Mouse (Mus musculus): ENCODE data around the gene Hist1h4h. TPM values are rescaled to one million over a fixed set of nuclear protein-coding genes. Genes with fewer than 3 reads are reported as not detected.

Hist1h4h gene
- polyA plus RNA-seq, 1 experiment from 2014 or later: 6.9 TPM

DNA sequence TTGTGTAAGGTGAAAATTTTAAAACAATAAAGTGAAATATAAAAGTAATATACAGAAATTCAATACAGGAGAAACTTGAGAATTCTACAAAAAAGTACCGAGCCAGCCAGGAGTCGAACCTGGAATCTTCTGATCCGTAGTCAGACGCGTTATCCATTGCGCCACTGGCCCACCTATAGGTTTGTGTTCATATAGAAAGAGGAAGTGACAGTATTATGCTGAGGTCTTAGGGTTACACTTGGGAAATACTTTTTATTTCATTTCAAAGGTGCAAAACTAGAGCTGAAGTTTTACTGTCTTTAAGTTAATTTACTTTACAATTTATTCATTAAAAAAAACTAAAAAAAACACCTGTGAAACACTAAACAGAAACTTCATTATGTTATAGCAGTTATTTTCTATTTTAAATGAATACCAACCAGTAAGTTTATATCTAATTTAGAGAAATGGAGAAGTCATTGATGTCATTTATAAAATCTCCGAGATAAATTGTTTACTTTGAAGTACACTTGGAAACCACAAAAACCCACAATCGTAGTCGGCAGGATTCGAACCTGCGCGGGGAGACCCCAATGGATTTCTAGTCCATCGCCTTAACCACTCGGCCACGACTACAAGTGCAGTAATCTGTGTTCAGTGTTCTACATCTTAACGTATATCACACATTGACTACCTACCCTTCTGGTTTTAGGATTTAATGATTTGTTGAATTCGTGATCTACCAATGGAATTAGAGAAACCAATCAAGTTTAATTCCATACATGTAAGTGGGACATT, 30.2 kb upstream of the Hist1h4h start:
- ATAC-seq (ENCODE audit: borderline replicate concordance, extremely low read depth, low FRiP score, low TSS enrichment): no peak
- H3K4me2 ChIP-seq: peak overlapping the region; percentile 38
- H3K36me3 ChIP-seq: no peaks in the 10 kb centered on the region
- H3K4me1 ChIP-seq: peaks cover 42% of the 10 kb centered on the region
- no peak overlapping the region for H3K9ac ChIP-seq
- H3K4me3 ChIP-seq: no peak overlapping the region
- WGBS: 4% methylated on average over 17 of the region's 17 CpGs
- H3K9me3 ChIP-seq: no peaks in the 10 kb centered on the region
- H3K27me3 ChIP-seq: no peaks in the 10 kb centered on the region
- H3K27ac ChIP-seq: no peak overlapping the region

DNA sequence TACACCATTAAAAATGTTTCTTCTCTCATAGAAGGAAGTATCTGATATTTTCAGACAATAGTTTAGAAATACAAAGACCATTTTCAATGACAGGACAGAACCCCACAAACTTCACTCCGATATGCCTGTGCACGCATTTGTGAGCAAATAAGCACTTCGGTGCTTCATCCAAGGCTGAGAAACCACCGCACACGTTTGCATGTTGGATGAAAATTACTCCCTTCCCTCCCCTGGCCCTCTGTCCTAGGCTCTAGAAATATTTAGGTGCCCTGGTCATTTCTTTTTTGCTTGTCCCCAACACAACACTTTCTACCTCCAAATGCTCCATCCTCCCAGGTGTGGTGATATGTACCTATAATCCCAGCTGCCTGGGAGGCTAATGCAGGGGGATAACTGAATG, 29.3 kb upstream of the Hist1h4h start:
- no peak overlapping the region for H3K27ac ChIP-seq
- ATAC-seq (ENCODE audit: borderline replicate concordance, extremely low read depth, low FRiP score, low TSS enrichment): no peak
- peak overlapping the region; percentile 38 for H3K4me2 ChIP-seq
- H3K9me3 ChIP-seq: no peaks in the 10 kb centered on the region
- 0 out of 2 replicates have a peak overlapping the region, but pooled peaks have one; percentile 5 for H3K4me3 ChIP-seq
- no peak overlapping the region for H3K9ac ChIP-seq
- H3K27me3 ChIP-seq: no peaks in the 10 kb centered on the region
- H3K36me3 ChIP-seq: no peaks in the 10 kb centered on the region
- 26% methylated on average over 5 of the region's 5 CpGs for WGBS
- peaks cover 48% of the 10 kb centered on the region for H3K4me1 ChIP-seq

DNA sequence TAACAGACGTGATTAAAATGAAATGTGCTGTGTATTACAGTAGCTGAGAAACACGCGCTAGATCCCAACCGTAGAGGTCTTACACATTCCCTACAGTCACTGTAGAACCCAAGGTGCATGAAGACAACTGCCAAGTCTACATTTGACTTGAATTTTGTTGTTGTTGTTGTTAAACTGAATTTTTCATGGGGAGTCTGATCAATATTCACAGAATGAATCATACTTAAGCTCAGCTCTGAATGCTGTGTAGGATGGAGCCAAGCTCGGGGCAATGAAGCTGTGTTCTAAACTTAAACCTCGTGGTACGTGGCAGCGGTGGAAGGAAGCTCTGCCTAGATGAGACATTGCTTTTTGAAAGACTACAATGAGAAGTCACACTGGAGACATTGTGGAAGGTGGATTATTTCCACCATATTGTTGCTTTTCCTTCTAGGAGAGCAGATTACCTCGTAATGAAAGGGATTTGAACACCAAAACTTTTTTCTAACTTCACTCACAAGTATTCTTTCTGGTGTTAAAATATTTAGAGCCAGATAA, 28.8 kb upstream of the Hist1h4h start:
- H3K27me3 ChIP-seq: no peaks in the 10 kb centered on the region
- peak overlapping the region; percentile 38 for H3K4me2 ChIP-seq
- H3K36me3 ChIP-seq: no peaks in the 10 kb centered on the region
- 34% methylated on average over 9 of the region's 9 CpGs for WGBS
- H3K9me3 ChIP-seq: no peaks in the 10 kb centered on the region
- H3K9ac ChIP-seq: no peak overlapping the region
- no peak overlapping the region for H3K27ac ChIP-seq
- H3K4me3 ChIP-seq: 0 out of 2 replicates have a peak overlapping the region, but pooled peaks have one; percentile 5
- ATAC-seq (ENCODE audit: borderline replicate concordance, extremely low read depth, low FRiP score, low TSS enrichment): no peak
- peaks cover 44% of the 10 kb centered on the region for H3K4me1 ChIP-seq

DNA sequence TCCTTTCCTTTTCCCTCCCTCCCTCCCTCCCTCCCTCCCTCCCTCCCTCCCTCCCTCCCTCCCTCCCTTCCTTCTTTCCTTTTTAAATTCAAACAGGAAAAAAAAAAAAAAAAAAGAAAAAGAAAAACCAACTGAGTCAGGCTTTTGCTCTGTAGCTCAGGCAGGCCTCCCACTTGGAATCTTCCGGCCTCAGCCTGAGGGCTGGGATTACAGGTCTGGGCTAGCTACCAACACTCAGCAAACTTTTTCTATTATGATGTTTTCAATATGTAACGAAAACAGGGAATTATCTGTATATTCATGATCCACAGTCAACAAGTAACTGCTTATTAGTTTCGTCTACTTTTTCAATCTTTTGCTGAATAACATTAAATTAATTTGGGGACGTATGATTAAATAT, 27.9 kb upstream of the Hist1h4h start:
- no peaks in the 10 kb centered on the region for H3K27me3 ChIP-seq

DNA sequence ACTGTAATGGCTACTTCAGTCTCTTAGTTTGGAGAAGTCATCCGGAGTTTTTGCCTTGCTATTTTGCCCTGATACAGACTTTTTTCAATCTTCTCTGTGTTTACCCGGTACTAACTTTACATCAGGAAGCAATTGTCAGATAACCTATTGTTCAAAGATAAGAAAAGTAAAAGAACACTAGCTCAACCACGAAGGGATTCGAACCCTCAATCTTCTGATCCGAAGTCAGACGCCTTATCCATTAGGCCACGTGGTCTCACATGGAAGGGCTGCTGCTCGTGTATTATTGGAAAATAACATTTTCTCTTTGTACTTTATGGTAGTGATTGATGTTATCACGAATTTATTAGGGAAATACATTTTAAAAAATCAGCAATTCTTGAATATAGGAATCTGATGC, 27.1 kb upstream of the Hist1h4h start:
- Histone ChIP-seq H3K9me3 (no peaks in the 10 kb centered on the region), H3K27ac (no peak overlapping the region), H3K4me1 (peaks cover 28% of the 10 kb centered on the region), H3K4me3 (no peak overlapping the region), H3K36me3 (no peaks in the 10 kb centered on the region), H3K9ac (no peak overlapping the region), H3K27me3 (no peaks in the 10 kb centered on the region), H3K4me2 (no peak overlapping the region)
- WGBS: 6% methylated on average over 9 of the region's 9 CpGs
- ATAC-seq (ENCODE audit: borderline replicate concordance, extremely low read depth, low FRiP score, low TSS enrichment): no peak

More for the DNA sequence above, 27.9 kb upstream of the Hist1h4h start:
- Histone ChIP-seq H3K4me3 (no peak overlapping the region), H3K9ac (no peak overlapping the region), H3K27ac (no peak overlapping the region), H3K4me1 (peaks cover 36% of the 10 kb centered on the region), H3K36me3 (no peaks in the 10 kb centered on the region), H3K9me3 (no peaks in the 10 kb centered on the region), H3K4me2 (no peak overlapping the region)
- ATAC-seq (ENCODE audit: borderline replicate concordance, extremely low read depth, low FRiP score, low TSS enrichment): no peak
- 51% methylated on average over 4 of the region's 4 CpGs for WGBS

DNA sequence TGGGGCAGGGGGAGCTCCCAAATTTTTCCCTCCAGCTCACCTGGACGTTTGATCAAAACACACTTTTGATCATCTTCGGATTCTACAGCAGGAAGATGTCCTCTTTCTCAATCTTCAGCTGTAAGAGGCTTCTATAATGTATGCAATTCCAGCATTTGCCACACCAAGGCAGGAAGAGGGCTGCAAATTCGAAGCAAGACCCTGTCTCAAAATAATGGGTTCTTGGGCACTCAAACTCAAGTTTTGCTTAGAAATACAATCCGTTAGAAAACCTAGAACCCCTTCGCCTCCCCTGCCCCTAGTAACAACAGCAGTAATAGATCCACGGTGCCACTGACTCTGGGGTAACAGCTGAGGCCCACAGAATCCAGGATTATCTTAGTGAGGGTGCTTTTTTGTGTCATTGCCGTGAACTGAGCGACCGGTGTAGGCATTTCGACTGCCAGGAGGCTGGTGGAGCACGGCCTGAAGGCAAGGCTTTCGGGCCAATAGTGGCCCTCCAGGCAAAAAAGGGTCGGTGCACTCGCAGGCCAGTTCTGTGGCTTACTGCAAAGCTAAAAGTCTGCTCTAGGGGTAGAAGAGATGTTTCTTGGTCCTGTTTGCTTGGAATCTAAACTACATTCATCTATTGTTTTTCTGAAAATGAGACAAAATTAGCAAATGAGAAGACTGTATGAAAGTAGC, 25.0 kb upstream of the Hist1h4h start:
- ATAC-seq (ENCODE audit: borderline replicate concordance, extremely low read depth, low FRiP score, low TSS enrichment): no peak

DNA sequence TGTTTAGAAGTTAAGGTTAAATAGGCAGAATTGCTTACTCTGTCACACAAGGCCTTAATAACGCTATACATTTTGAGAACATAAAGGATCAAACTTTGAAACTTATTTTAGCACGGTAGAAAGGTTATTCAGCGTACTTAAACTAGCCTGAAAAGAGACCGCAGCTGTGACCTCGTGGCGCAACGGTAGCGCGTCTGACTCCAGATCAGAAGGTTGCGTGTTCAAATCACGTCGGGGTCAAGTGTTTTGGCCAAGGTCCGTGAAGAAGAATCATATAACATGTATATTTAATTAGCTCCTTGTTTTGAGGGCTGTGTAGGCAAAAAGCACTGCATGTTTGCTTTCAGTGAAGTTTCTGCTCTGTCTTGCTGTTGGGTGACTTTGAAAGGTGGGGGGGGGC, 24.5 kb upstream of the Hist1h4h start:
- 5% methylated on average over 13 of the region's 13 CpGs for WGBS
- ATAC-seq (ENCODE audit: borderline replicate concordance, extremely low read depth, low FRiP score, low TSS enrichment): no peak

More for the DNA sequence above, 25.0 kb upstream of the Hist1h4h start:
- Histone ChIP-seq H3K27ac (peak overlapping the region; percentile 33; the same call in 1 of the 2 replicates), H3K36me3 (no peaks in the 10 kb centered on the region), H3K4me1 (peaks cover 26% of the 10 kb centered on the region), H3K27me3 (no peaks in the 10 kb centered on the region), H3K9me3 (no peaks in the 10 kb centered on the region), H3K4me2 (peak overlapping the region; percentile 58), H3K4me3 (peak overlapping the region; percentile 27), H3K9ac (peak overlapping the region; percentile 7; the same call in 1 of the 2 replicates)
- WGBS: 10% methylated on average over 14 of the region's 14 CpGs

DNA sequence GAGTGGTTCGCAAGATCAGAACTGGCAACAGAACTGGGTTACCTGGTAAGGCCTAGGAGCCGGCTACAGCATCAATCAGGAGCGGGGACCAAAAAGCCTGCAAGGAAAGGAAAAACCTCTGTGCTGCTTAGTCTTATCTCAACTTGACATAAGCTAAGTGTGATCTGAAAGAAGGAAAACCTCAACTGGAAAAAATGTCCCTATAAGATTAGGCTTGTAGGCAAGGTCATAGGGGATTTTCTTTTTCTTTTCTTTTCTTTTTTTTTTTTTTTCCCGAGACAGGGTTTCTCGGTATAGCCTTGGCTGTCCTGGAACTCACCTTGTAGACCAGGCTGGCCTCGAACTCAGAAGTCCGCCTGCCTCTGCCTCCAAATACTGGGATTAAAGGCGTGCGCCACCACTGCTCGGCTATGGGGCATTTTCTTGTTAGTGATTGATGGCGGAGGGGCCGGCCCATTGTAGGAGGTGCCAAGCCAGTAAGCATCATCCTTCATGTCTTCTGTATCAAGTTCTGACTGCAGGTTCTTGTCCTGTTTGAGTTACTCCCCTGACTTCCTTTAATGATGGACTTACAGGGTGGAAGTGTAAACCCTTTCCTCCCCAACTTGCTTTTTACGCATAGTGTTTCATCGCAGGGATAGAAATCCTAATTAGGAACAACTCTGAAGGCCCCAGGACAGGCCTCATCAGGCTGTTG, 23.9 kb upstream of the Hist1h4h start:
- no peaks in the 10 kb centered on the region for H3K9me3 ChIP-seq
- no peaks in the 10 kb centered on the region for H3K27me3 ChIP-seq
- H3K4me3 ChIP-seq: no peak overlapping the region
- H3K27ac ChIP-seq: no peak overlapping the region
- 0 out of 2 replicates have a peak overlapping the region, but pooled peaks have one; percentile 58 for H3K4me2 ChIP-seq
- no peaks in the 10 kb centered on the region for H3K36me3 ChIP-seq
- ATAC-seq (ENCODE audit: borderline replicate concordance, extremely low read depth, low FRiP score, low TSS enrichment): no peak
- 41% methylated on average over 14 of the region's 14 CpGs for WGBS
- H3K4me1 ChIP-seq: peaks cover 20% of the 10 kb centered on the region
- no peak overlapping the region for H3K9ac ChIP-seq

More for the DNA sequence above, 24.5 kb upstream of the Hist1h4h start:
- Histone ChIP-seq H3K4me2 (peak overlapping the region; percentile 58), H3K4me1 (peaks cover 26% of the 10 kb centered on the region), H3K9me3 (no peaks in the 10 kb centered on the region), H3K27ac (no peak overlapping the region), H3K4me3 (peak overlapping the region; percentile 27), H3K9ac (no peak overlapping the region), H3K27me3 (no peaks in the 10 kb centered on the region), H3K36me3 (no peaks in the 10 kb centered on the region)

DNA sequence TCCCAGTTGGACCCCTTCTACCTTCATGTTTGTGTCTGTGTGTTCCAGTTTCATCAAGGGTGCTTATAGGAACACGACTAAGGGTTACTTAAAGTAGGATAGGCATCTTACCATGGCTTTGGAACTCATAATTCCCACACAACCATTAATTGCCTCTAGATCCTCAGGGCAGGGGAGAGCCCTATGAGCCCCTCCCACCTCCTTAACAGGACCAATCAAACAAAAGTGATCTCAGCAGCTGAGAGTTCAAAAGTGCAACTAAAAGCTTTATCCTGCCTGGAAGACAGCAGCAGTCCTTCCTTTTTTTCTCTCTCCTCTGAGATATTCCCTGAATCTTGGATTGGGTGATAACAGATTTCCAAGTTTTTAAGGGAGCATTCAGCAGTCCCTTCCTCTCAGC, 20.7 kb upstream of the Hist1h4h start:
- peaks cover 14% of the 10 kb centered on the region for H3K4me1 ChIP-seq
- H3K9me3 ChIP-seq: no peaks in the 10 kb centered on the region
- H3K27ac ChIP-seq: no peak overlapping the region
- H3K9ac ChIP-seq: no peak overlapping the region
- WGBS: 22% methylated on average over 1 of the region's 1 CpGs
- H3K4me3 ChIP-seq: no peak overlapping the region
- no peaks in the 10 kb centered on the region for H3K27me3 ChIP-seq
- ATAC-seq (ENCODE audit: borderline replicate concordance, extremely low read depth, low FRiP score, low TSS enrichment): no peak
- H3K36me3 ChIP-seq: no peaks in the 10 kb centered on the region
- no peak overlapping the region for H3K4me2 ChIP-seq

DNA sequence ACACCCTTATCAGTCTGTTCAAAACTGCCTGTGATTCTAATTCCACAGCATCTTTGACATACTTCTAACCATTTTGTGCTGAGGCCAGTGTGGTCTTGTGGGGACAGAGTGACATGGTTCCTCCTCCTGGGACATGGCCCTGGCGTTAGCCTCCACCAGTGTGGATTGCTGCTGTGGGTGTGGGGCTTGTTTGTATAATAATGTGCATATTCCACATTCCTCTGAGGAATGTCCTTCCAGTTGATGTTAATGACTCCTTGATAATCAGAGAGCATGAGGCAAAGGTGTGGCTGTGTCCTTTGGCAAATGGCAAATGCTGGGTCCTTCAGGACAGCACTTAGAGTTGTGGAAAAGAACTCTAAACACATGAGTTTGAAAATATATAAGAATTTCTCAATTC, 17.3 kb upstream of the Hist1h4h start:
- WGBS: 77% methylated on average over 1 of the region's 1 CpGs

DNA sequence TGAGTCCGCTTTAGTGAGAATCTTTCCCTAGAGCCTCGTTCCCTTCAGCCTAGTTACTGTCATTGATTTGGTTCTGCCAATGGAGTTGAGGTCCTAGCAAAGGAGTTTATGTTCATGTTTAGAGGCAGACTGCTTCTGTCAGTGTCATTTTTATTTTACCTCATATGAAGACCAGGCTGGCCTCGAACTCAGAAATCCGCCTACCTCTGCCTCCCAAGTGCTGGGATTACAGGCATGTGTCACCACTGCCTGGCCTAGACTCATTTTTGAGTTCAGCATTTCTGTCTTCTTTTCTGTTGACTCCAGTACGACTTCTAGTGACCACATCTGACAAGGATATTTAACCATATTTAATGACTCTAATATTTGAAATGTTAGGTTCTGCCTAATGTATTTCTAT, 15.6 kb upstream of the Hist1h4h start:
- Histone ChIP-seq H3K4me3 (no peak overlapping the region), H3K27ac (no peak overlapping the region), H3K9ac (no peak overlapping the region), H3K9me3 (no peaks in the 10 kb centered on the region), H3K4me1 (peaks cover 13% of the 10 kb centered on the region), H3K36me3 (no peaks in the 10 kb centered on the region), H3K4me2 (no peak overlapping the region), H3K27me3 (no peaks in the 10 kb centered on the region)
- ATAC-seq (ENCODE audit: borderline replicate concordance, extremely low read depth, low FRiP score, low TSS enrichment): no peak
- 75% methylated on average over 5 of the region's 5 CpGs for WGBS

More for the DNA sequence above, 17.3 kb upstream of the Hist1h4h start:
- Histone ChIP-seq H3K4me1 (peaks cover 8% of the 10 kb centered on the region), H3K27me3 (no peaks in the 10 kb centered on the region), H3K9ac (no peak overlapping the region), H3K9me3 (no peaks in the 10 kb centered on the region), H3K4me3 (no peak overlapping the region), H3K27ac (no peak overlapping the region), H3K36me3 (no peaks in the 10 kb centered on the region), H3K4me2 (no peak overlapping the region)
- ATAC-seq (ENCODE audit: borderline replicate concordance, extremely low read depth, low FRiP score, low TSS enrichment): no peak
